Mouse (Mus musculus) layer of hippocampus, postnatal 14 days (tissue): ENCODE data around the gene Ccdc97. TPM values are rescaled to one million over a fixed set of nuclear protein-coding genes. Genes with fewer than 3 reads are reported as not detected.

Experiments used
- DNase-seq, 2 experiments: peaks; one replicate each; pipeline ENCODE4 v3.0.0; 2021 to 2022; ENCODE audit warnings: low spot score in 2 of 2, mixed read lengths in 1 of 2
- total RNA-seq, 2 experiments: library from RNA; stranded (reverse); gene quantifications; 2 replicates each; pipeline ENCODE4 v1.2.3; 2021

The Ccdc97 gene
- total RNA-seq, 2 experiments from 2014 or later: 50.1 to 50.5 TPM

DNA sequence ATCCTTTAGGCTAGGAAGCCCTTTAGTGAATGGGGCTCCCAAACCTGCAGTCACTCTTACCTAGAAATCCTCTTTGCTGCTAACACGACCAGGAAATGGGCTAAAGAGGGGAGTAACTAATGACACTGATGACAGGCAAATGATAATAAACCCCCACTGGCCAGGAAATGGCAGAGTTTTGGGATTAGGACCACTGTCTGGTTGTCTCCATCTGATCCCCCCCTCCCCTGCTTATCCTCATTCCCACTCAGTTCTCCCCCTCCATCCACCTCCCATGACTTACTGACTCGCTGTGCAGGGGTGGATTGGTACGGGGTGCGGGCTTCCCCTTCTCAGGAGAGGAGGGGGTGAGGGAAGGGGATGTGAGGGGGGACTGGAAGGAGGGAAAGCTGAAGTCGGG is 28.8 kb downstream of the Ccdc97 start:
- DNase-seq: no peak

DNA sequence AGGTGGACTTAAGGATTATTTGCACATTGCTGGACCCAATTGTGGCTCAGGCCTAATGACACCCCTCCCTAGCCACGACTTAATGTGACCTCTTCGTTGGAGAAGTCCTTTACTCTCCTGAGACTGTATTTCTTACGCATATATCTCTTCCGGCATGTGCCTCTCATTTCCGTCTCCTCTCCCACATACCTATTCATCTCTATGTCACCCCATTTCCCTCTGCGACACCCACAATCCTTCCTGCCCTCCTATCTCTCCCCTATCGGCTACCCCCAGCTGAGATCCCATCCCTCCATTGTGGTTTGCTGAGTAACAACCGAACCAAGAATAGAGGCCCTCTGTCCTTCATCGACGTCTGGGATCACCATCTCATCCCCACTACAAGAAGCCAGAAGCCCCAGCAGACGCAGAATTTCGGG is 29.3 kb downstream of the Ccdc97 start:
- no peak for DNase-seq

DNA sequence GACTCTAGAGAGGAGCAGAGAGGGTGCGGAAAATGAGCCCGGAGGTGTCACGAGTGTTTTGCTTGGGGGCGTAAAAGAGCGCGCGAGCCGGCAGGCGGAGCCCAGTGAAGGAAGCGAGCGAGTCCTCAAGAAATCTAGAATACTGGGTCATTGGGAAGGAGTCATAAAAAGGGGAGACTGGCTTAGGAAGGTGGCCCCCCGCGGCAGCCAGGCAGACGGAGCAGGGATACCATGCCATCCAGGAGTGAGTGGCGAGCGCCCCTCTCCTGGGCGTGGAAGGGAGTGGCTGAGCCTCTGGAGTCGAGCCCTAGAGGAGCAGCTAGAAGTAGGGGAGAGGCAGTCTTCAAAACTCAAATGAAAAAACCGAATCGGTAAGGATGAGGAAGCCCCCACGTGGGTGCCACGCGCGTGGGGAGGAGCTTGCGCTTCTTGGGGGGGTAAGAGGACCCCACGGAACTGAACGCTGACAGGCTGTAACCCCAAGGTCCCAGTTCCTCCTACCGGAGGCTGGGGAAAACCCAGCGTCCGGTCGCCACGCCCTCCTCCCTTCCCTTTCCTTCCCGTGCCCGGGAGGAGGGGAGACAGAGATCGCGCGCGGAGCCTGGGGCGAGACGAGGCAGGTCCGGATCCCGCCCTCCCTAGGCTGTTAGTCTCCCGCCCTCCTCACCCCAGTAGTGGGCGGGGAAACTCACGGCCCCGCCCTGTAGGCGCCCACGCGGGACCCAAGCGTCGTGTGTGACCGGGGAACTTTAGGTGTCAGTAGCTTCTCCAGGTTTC is 29.9 kb downstream of the Ccdc97 start:
- DNase-seq: no peak

DNA sequence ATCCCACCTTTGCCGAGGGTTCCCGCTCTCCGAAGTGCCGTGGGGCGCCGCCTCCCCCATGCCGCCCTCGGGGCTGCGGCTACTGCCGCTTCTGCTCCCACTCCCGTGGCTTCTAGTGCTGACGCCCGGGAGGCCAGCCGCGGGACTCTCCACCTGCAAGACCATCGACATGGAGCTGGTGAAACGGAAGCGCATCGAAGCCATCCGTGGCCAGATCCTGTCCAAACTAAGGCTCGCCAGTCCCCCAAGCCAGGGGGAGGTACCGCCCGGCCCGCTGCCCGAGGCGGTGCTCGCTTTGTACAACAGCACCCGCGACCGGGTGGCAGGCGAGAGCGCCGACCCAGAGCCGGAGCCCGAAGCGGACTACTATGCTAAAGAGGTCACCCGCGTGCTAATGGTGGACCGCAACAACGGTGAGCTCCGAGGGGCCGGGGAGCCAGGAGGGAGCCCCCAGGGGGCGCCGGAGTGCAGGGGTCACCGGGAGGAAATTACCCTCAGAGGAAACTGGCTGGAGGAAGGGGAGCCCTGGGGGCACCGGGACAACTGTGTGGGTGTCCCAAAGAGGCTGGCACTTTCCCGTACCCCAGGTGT is 31.0 kb downstream of the Ccdc97 start:
- no peak for DNase-seq

DNA sequence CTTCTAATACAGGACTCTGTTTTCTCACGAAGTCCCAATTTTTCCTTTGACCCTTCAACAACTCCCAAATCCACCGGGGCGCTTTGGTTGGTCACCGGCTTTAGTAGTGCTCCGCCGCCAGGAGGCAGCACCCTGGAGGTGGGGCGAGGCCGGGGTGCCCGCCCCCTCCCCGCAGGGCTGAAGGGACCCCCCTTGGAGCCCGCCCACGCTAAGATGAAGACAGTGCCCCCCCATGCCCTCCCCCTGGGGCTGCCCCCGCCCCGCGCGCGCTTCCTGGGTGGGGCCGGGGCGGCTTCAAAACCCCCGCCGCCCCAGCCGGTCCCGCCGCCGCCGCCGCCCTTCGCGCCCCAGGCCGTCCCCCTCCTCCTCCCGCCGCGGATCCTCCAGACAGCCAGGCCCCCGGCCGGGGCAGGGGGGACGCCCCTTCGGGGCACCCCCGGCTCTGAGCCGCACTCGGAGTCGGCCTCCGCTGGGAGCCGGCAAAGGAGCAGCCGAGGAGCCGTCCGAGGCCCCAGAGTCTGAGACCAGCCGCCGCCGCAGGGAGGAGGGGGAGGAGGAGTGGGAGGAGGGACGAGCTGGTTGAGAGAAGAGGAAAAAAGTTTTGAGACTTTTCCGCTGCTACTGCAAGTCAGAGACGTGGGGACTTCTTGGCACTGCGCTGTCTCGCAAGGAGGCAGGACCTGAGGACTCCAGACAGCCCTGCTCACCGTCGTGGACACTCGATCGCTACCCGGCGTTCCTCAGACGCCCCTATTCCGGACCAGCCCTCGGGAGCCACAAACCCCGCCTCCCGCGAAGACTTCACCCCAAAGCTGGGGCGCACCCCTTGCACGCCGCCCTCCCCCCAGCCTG is 32.0 kb downstream of the Ccdc97 start, which contains the start of gene Tgfb1:
Gene Tgfb1, plus strand, starts transcription at position 323 of the 852 bp plus-strand sequence.
- peak in 1 of 2 experiments; percentile 46 for DNase-seq

DNA sequence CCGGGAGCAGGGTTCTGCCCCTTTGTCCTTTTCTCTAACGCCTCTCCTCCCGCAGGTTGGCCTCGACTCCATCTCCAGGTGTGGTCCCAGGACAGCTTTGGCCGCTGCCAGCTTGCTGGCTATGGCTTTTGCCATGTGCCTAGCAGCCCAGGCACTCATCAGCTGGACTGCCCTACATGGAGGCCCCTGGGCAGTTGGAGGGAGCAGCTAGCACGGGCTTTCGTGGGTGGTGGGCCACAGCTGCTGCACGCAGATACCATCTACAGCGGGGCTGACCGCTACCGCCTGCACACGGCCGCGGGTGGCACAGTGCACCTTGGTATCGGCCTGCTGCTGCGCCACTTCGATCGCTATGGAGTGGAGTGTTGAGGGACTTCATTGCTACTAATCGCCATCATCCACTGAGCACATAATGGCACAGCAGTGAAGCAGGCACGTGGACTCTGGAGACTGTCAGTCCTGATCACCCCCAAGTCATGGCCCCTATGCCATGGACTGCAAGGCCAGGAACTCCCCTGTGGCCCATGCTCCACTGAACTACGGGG is 32.9 kb downstream of the Ccdc97 start:
- DNase-seq: no peak

DNA sequence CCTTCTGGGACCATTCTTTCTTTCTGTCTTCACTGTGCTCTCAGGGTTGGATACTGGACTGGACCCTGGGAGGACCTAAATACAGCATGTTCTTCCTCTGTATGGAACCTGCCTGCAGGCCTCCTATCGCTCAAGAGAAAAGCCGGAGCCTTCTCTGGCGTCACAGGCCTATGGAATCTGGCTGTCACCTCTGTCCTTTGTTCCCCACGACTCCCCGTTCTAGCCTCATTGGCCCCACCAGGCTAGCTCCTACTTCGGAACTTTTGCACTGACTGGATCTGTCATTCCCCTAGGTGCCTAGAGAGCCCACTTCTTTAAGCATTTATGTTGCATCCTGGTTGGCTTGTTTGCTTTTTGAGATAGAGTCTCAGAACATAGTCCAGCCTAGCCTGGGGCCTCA is 34.2 kb downstream of the Ccdc97 start:
- no peak for DNase-seq

DNA sequence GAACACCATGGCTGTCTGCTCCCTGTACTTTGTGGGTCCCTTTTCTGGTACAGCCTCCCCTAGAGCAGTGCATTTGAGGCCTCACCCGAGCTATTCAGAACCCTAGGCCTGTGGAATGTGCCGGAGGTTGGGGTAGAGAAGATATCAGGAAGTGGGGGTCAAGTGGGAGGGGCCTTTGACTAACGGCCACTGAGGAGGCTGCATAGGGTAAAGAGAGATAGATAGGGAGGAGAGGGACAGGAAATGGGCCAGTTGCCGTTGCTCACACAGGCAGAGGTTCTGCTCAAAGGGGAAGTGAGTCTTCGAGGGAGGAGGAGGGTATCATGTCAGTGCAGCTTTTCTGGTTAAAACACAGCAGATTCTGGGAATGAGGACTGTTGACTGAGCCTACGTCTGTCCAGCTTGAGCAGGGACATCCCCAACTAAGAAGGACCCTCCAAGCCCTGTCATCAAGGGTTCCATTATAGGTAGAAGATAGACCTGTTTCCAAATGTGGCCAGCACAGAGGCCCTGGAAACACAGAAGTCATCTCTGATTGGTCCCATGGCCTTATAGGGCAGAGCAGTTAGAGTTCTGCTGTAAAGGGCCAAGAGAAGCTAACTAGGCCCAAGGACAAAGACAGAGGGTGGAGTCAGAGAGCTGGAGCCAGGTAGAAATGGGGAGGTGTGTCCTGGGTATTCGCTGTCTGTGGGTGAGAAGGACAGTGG is 35.3 kb downstream of the Ccdc97 start:
- DNase-seq: no peak

DNA sequence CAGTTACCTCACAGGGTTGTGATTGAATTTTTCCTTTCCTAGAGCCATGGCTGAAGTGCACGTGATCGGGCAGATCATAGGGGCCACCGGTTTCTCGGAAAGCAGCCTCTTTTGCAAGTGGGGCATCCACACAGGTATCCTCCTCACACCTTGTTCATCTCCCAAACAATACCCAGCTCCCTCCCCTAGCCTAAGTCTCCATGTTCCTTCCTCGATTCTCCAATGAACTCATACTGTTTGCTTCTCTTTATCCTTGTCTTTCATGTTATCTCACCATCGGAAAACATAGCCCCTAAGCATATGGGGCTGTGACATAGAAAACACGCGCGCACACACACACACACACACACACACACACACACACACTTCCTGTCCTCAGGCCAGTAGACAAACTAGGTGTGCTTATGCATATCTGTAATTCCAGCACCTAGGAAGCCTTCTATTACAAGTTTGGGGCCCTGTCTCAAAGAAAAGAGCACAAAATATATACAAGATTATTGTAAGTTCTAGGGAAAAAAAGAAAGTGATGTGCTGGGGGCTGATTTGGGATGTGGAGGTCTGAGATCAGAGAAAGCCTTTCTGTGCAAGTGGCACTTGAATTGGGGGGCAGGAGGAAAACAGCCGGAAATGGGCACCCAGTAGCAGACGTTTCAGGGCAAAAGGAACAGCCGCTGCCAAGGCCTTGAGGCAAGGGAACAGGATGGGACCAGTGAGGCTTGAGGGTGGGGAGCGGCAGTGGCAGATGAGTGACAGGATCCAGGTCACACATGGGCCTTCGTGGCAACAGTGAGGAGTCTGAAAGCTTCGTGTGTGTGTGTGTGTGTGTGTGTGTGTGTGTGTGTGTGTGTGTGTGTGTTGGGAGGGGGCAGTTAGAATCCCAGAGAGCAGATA is 37.3 kb downstream of the Ccdc97 start:
- no peak for DNase-seq

DNA sequence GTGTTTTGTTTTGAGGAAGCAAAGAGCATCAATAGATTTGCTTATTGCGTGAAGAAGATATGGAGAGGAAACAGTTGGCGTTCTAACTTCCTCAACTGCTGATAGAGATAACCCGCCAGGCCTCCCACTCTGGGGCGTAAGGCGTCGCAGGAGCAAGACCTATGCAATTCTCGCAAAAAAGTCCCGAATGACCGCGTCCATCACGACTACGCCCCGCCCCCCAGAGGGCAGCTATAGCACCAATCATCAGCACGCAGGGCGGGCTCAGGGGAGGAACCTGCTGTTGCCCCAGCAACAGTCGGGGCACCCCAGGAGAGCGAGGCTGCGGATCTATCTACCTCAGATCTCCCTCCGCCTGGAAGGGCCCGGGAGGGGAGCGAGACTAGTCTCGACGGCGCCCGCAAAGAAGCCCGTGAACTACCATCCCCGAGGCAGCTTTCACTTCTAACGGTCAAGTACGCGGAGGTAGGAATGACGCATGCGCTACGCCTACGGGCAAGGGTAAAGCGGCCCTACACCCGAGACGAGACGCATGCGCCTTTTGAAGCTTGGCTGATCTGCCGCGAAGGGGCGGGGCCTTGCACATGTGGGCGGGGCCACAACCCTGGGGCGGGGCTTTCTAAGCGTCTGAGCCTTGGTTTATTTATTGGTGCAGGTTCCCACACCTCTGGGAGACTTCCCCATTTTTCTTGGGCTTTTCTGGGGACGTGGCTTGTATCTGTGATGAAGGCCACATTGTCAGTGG is 38.2 kb downstream of the Ccdc97 start, which contains the start of gene B9d2:
Gene B9d2, plus strand, starts transcription at position 267 of the 745 bp plus-strand sequence.
- DNase-seq: peak; percentile 95 to 99

DNA sequence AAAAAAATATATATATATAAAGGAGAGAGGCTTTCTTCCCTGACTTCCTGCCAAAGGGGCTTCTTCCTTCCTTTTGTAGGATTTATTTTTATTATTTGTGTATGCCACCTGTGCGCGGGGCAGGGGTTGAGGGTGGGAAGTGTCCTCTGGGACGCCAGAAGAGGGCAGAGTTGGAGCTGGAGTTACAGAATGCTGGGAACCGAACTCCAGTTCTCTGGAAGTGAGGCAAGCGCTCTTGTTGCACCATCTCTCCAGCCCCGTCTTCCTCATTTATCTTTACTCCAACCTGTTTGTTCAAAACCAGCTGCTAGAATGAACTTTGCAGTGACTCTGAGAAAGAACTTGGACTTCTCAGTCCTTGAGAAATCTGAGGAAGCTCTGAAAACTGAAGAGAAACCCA is 38.9 kb downstream of the Ccdc97 start:
- DNase-seq: no peak

DNA sequence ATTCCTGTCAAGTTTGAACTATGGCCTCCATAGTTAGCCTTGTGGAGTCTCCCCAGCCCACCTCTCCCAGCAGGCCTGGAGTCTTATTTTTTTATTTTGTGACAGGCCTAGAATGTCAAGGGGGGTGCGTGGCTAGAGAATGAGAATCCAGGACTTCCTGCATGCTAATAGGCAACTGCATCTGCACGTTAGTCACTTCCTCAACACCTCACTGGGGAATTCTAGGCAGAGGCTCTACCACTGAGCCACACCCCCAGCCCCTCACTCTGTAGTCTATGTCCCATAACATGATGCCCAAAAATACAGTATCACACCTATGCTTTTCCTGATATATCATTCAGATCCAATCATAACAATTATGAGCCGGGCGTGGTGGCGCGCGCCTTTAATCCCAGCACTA is 41.9 kb downstream of the Ccdc97 start:
- DNase-seq: no peak

DNA sequence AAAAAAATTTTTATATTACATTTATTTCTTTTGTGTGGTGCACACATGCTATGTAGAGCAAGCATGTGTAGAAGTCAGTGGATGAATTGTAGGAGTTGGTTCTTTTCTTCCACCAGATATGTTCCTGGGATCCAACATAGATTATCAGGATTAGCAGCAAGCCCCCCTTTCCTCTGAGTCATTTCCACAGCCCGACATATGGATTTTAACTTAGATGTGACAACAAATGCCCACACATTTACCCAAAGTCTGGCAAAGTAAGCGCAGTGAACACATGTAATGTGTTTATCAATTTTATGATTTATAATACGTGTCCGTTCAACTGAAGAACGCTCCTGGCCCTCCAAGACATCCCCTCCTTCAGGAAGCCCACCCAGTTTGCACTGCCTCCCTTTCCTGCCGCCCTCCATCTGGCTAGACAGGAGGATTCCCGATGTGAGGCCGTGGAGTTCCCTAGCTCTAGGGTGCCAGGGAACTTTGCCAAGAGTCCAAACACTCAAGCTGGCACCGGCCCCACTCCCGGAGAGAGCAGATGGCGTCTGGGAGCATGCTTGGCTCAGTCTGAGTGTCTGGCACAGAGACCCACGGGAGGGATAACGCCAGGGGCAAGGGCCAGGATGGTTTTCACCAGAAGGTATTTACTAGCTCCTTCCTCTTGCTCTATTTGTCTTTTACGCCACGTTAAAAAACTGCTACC is 42.7 kb downstream of the Ccdc97 start:
- DNase-seq: peak; percentile 94 to 97

DNA sequence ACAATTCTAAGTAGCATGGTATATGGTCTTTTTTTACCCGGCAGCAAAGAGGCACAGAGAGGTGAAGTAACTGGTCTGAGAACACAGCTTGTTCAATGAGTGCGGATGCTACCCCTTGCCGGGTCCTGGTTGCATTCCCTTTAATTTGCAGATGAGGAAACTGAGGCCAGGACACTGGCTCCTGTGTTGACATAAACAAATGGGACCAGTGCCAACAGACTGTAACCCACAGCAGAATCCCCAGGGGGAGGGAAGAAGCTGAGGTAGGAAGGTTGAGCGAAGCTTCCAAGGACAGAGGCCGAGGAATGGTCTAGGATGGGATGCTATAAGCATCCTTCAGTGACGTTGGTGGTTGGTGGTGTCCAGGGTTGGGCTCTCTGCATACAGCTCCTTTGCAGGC is 43.5 kb downstream of the Ccdc97 start:
- no peak for DNase-seq

DNA sequence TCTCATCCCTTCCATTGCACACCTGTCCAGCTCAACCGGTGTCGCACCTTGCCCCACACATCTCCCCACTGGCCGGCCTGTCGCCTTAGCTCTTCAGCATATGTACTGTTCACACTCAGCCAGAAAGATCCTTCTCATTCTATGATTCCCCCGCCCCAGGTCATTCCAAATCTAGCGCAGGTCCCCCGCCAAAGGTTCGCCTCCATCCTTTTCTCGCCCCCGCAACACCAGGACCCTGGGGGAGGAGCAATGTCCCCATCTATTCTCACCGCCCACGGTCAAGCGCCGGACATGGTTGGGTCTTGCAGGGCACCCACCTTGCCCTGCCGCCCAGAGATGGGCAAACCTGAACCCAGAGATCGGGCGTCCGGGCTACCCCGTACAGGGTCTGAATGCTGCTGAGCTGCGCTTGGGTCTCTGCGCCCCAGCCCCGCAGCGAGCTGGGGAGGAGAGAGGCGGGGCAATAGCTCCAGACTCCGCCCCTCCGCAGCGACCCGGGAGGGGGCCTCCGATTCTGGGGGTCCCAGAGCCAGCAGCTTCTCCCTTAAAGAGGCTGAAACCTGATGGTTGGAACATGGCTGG is 44.1 kb downstream of the Ccdc97 start, which contains the start of gene Tmem91:
Gene Tmem91, minus strand, starts transcription at position 448 of the 582 bp plus-strand sequence.
- DNase-seq: no peak

DNA sequence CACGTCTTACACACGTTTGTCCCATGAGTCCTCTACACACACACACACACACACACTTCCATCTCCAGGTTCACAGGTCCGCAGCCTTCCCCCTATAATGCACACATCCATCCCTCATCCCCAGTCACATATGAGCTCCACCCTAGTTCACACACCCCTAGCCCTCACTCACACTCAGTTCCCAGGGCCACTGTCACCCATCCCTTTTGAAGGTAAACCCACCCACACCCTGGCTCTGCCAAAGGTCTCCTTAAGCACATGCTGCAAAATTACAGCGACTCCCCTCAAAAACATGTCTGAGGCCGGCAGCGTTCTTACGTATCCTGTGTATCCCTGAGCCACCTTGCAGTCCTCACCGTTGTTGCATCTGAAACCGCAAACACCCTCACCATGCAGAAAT is 44.6 kb downstream of the Ccdc97 start:
- DNase-seq: no peak

DNA sequence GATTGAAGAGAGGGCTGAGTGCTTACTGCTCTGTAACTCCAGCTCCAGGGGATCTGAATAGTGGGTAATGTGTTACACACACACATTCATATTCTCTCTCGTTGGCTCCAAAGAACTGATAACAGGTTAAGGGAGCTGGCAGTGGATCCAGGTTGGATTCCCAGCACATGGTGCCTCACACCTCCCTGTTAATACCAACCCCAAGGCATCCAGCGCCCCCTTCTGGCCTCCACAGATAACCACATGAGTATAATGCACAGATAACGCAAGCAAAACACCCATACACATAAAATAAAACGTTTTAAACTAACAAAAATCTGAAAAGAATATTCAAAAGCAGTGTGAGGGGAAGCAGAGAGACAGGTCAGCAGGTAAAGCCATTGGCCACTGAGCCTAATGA is 46.4 kb downstream of the Ccdc97 start:
- DNase-seq: no peak

DNA sequence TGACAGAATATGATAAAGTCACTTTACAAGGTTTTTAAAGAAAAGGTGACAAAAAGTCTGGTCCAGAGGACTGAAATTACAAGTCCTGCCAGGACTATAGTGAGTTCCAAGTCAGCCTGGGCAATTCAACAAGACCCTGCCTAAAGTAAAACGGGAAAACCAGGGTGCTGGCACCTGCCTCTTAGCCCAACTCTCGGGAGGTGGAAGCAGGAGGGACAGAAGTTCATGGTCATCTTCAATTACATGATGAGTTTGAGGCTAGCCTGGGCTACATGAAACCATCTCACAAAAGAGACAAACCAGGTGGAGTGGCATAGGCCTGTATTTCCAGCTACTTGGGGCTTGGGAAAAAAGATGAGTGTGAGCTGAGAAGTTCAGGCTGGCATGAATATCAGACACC is 47.2 kb downstream of the Ccdc97 start:
- no peak for DNase-seq
